Mouse (Mus musculus): ENCODE results near the gene Vps54. TPM values are rescaled to one million over a fixed set of nuclear protein-coding genes. Genes with fewer than 3 reads are reported as not detected.
A peak's percentile ranks its signal among the peaks of the same experiment; 100 is the strongest.
"Not testable (repeated sequence)": the region's sequence is repeated elsewhere in the genome, so short reads cannot be mapped to it uniquely, and the experiment has no call there.

Gene Vps54
- 9.5 and 10.7 TPM in 2 replicates for polyA plus RNA-seq (2015; fragmentation: Nextera tagmentation; extraction: Ambion mirVana)

DNA sequence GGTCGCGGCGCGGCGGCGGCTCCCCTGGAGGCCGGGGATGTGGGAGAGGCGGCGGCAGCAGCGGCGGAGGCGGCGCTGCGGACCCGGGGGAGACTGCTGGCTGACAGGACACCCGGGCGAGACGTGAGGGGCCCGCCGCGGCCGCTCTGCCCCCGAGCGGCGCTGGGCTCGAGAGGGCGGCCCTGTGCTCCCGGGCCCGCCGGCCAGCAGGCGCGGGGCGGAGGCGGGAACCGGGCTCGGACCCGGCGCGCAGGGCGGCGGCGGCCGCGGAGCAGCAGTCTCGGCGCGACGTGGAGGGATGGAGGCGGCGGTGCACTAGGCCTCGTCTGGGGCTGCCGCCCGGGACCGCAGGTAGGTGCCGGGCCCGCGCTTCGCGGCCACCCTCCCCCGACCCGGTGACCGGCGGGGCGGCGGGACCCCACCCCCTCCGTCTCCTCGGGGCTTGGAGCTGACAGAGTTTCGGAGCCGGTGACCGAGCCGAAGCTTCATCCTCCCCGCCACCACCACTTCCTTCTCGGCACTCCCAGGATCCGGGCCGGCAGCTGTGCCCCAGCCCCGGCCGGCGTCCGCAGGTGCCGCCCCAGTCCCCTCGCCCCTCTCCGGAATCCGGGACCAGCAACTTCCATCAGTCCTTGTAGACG, at the start of gene Vps54:
Vps54 (plus strand) TSS at position 261 of the 641 bp plus-strand sequence.
- Histone ChIP-seq H3K27me3 (ENCODE audit: control insufficient read depth, insufficient read depth, low read depth, low read length) (no peaks in the 10 kb centered on the region), H3K4me3 (ENCODE audit: low read length) (peak within 1 kb of the TSS; percentile 92), H3K9me3 (ENCODE audit: control insufficient read depth, low read length) (no peaks in the 10 kb centered on the region), H3K4me2 (ENCODE audit: low read depth, low read length) (peak within 1 kb of the TSS; percentile 61), H3K36me3 (ENCODE audit: control insufficient read depth, insufficient read depth, low read length) (no peaks in the 10 kb centered on the region), H3K4me1 (replicated peaks; ENCODE audit: control insufficient read depth, insufficient read depth, low read length) (peaks cover 14% of the 10 kb centered on the region), H3K9ac (ENCODE audit: low read length) (peak within 1 kb of the TSS; percentile 99), H3K27ac (ENCODE audit: low read length) (peak within 1 kb of the TSS; percentile 96)
- under 1% methylated on average over 34 of the region's 84 CpGs for WGBS
- peak; percentile 80 for ATAC-seq (ENCODE audit: low read depth)

DNA sequence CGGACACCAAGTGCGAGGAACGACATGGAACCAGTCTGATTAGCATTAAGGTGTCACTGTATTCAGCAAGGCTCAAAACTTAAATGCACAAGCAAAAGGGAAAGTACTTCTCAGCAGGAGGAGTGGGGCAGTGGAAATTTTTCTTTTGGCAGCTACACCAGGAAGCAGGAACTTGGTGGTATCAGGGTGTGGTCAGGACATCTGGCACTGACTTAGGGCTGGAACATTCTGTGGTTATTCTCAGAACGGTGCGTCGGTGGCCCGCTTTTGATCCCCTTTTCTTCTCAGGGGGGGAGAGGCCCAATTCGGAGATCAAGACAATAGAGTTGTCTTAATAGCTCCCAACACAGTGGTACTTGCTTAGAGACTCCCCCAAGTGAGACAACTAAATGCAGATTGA, 47.3 kb upstream of the Vps54 start:
- 86% methylated on average over 8 of the region's 8 CpGs for WGBS
- H3K4me1 ChIP-seq (replicated peaks; ENCODE audit: control insufficient read depth, insufficient read depth, low read length); H3K4me2 ChIP-seq (ENCODE audit: low read depth, low read length); H3K4me3 ChIP-seq (ENCODE audit: low read length); H3K27ac ChIP-seq (ENCODE audit: low read length); H3K27me3 ChIP-seq (ENCODE audit: control insufficient read depth, insufficient read depth, low read depth, low read length); H3K36me3 ChIP-seq (ENCODE audit: control insufficient read depth, insufficient read depth, low read length); H3K9ac ChIP-seq (ENCODE audit: low read length); ATAC-seq (ENCODE audit: low read depth); H3K9me3 ChIP-seq (ENCODE audit: control insufficient read depth, low read length): not testable (repeated sequence)

GRCm38 (mm10) chr11:21194851-21195250, 44.2 kb upstream of the Vps54 start:
- Histone ChIP-seq H3K9me3 (ENCODE audit: control insufficient read depth, low read length) (no peaks in the 10 kb centered on the region), H3K27ac (ENCODE audit: low read length) (no peak overlapping the region), H3K27me3 (ENCODE audit: control insufficient read depth, insufficient read depth, low read depth, low read length) (no peaks in the 10 kb centered on the region), H3K4me1 (replicated peaks; ENCODE audit: control insufficient read depth, insufficient read depth, low read length) (no peaks in the 10 kb centered on the region), H3K36me3 (ENCODE audit: control insufficient read depth, insufficient read depth, low read length) (no peaks in the 10 kb centered on the region), H3K4me2 (ENCODE audit: low read depth, low read length) (no peak overlapping the region), H3K4me3 (ENCODE audit: low read length) (no peak overlapping the region), H3K9ac (ENCODE audit: low read length) (no peak overlapping the region)
- ATAC-seq (ENCODE audit: low read depth), result no peak
- WGBS, result 90% methylated on average over 3 of the region's 3 CpGs

GRCm38 (mm10) chr11:21209046-21209445, 30.0 kb upstream of the Vps54 start:
- WGBS, result 86% methylated on average over 2 of the region's 2 CpGs
- Histone ChIP-seq H3K36me3 (ENCODE audit: control insufficient read depth, insufficient read depth, low read length) (no peaks in the 10 kb centered on the region), H3K9ac (ENCODE audit: low read length) (no peak overlapping the region), H3K4me2 (ENCODE audit: low read depth, low read length) (no peak overlapping the region), H3K4me1 (replicated peaks; ENCODE audit: control insufficient read depth, insufficient read depth, low read length) (no peaks in the 10 kb centered on the region), H3K27me3 (ENCODE audit: control insufficient read depth, insufficient read depth, low read depth, low read length) (no peaks in the 10 kb centered on the region), H3K4me3 (ENCODE audit: low read length) (no peak overlapping the region), H3K9me3 (ENCODE audit: control insufficient read depth, low read length) (peaks cover 3% of the 10 kb centered on the region; the same call in 1 of the 2 replicates), H3K27ac (ENCODE audit: low read length) (no peak overlapping the region)
- no peak for ATAC-seq (ENCODE audit: low read depth)

- not testable (repeated sequence) for H3K4me3 ChIP-seq (ENCODE audit: low read length); H3K27me3 ChIP-seq (ENCODE audit: control insufficient read depth, insufficient read depth, low read depth, low read length); H3K4me2 ChIP-seq (ENCODE audit: low read depth, low read length); H3K9me3 ChIP-seq (ENCODE audit: control insufficient read depth, low read length); H3K9ac ChIP-seq (ENCODE audit: low read length); H3K36me3 ChIP-seq (ENCODE audit: control insufficient read depth, insufficient read depth, low read length); H3K4me1 ChIP-seq (replicated peaks; ENCODE audit: control insufficient read depth, insufficient read depth, low read length); H3K27ac ChIP-seq (ENCODE audit: low read length); ATAC-seq (ENCODE audit: low read depth)
- WGBS, result 88% methylated on average over 9 of the region's 9 CpGs
Observed at GRCm38 (mm10) chr11:21209701-21210100, 29.4 kb upstream of the Vps54 start.

DNA sequence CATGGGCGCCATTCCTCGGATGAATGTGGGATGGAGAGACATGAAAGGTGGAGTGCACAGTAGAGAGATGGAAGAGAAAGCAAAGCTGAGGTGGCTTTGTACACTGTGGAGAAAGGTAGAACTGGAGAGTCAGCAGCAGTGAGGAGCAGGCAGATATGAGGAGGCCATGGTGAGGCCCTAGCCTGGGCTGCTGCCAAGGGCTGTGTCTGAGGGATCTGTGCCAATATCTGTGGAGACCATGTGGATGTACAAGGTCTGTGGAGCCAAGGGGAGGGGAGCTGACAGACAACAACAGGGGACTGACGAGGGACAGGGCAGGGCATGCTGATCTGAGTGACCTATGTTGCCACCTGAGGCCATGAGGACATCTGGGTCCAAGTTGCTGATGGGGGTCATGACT, 21.7 kb upstream of the Vps54 start:
- Histone ChIP-seq H3K27me3 (ENCODE audit: control insufficient read depth, insufficient read depth, low read depth, low read length) (no peaks in the 10 kb centered on the region), H3K4me3 (ENCODE audit: low read length) (no peak overlapping the region), H3K27ac (ENCODE audit: low read length) (no peak overlapping the region), H3K4me1 (replicated peaks; ENCODE audit: control insufficient read depth, insufficient read depth, low read length) (no peaks in the 10 kb centered on the region), H3K9me3 (ENCODE audit: control insufficient read depth, low read length) (no peaks in the 10 kb centered on the region), H3K4me2 (ENCODE audit: low read depth, low read length) (no peak overlapping the region), H3K36me3 (ENCODE audit: control insufficient read depth, insufficient read depth, low read length) (no peaks in the 10 kb centered on the region), H3K9ac (ENCODE audit: low read length) (no peak overlapping the region)
- WGBS, result 73% methylated on average over 3 of the region's 3 CpGs
- 0 out of 2 replicates have a peak, but pooled peaks have one; percentile 36 for ATAC-seq (ENCODE audit: low read depth)

- 75% methylated on average over 2 of the region's 2 CpGs for WGBS
- Histone ChIP-seq H3K4me3 (ENCODE audit: low read length) (no peak overlapping the region), H3K4me2 (ENCODE audit: low read depth, low read length) (no peak overlapping the region), H3K9me3 (ENCODE audit: control insufficient read depth, low read length) (no peaks in the 10 kb centered on the region), H3K27ac (ENCODE audit: low read length) (no peak overlapping the region), H3K4me1 (replicated peaks; ENCODE audit: control insufficient read depth, insufficient read depth, low read length) (no peaks in the 10 kb centered on the region), H3K36me3 (ENCODE audit: control insufficient read depth, insufficient read depth, low read length) (no peaks in the 10 kb centered on the region), H3K9ac (ENCODE audit: low read length) (no peak overlapping the region), H3K27me3 (ENCODE audit: control insufficient read depth, insufficient read depth, low read depth, low read length) (no peaks in the 10 kb centered on the region)
- no peak for ATAC-seq (ENCODE audit: low read depth)
Observed at GRCm38 (mm10) chr11:21219281-21219680, 19.8 kb upstream of the Vps54 start.

GRCm38 (mm10) chr11:21219851-21220587, 19.1 kb upstream of the Vps54 start:
- ATAC-seq (ENCODE audit: low read depth), result no peak
- H3K4me3 ChIP-seq (ENCODE audit: low read length), result no peak overlapping the region
- no peak overlapping the region for H3K27ac ChIP-seq (ENCODE audit: low read length)
- H3K9ac ChIP-seq (ENCODE audit: low read length), result no peak overlapping the region
- WGBS, result 81% methylated on average over 8 of the region's 8 CpGs
- no peaks in the 10 kb centered on the region for H3K36me3 ChIP-seq (ENCODE audit: control insufficient read depth, insufficient read depth, low read length)
- no peaks in the 10 kb centered on the region for H3K9me3 ChIP-seq (ENCODE audit: control insufficient read depth, low read length)
- no peaks in the 10 kb centered on the region for H3K4me1 ChIP-seq (replicated peaks; ENCODE audit: control insufficient read depth, insufficient read depth, low read length)
- no peaks in the 10 kb centered on the region for H3K27me3 ChIP-seq (ENCODE audit: control insufficient read depth, insufficient read depth, low read depth, low read length)
- H3K4me2 ChIP-seq (ENCODE audit: low read depth, low read length), result no peak overlapping the region

DNA sequence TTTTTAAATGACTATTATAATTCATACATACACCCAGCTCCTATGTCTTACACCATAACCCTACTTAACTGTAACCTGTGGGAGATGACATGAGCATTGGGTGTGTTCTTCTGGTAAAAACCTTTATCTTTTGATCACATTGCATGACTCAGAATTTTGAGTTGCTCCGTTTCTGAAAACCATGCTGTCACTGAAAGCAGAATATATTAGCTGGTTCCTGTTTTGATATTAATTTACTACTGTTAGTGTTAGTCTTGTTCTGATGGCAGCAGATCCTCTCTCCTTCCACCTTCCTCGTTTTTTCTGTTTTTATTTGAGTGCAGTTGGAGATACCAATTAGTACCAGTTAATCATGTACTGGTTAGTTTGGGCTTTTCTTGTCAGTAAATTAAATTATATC, 18.3 kb upstream of the Vps54 start:
- 48% methylated on average over 2 of the region's 2 CpGs for WGBS

More for the DNA sequence above, 18.3 kb upstream of the Vps54 start:
- H3K4me2 ChIP-seq (ENCODE audit: low read depth, low read length), result no peak overlapping the region
- no peak overlapping the region for H3K4me3 ChIP-seq (ENCODE audit: low read length)
- H3K27ac ChIP-seq (ENCODE audit: low read length), result no peak overlapping the region
- no peak overlapping the region for H3K9ac ChIP-seq (ENCODE audit: low read length)
- no peaks in the 10 kb centered on the region for H3K27me3 ChIP-seq (ENCODE audit: control insufficient read depth, insufficient read depth, low read depth, low read length)
- H3K4me1 ChIP-seq (replicated peaks; ENCODE audit: control insufficient read depth, insufficient read depth, low read length), result no peaks in the 10 kb centered on the region
- H3K9me3 ChIP-seq (ENCODE audit: control insufficient read depth, low read length), result no peaks in the 10 kb centered on the region
- no peaks in the 10 kb centered on the region for H3K36me3 ChIP-seq (ENCODE audit: control insufficient read depth, insufficient read depth, low read length)
- ATAC-seq (ENCODE audit: low read depth), result no peak
